Mouse (Mus musculus) ES-Bruce4 (cell line): ENCODE measurements at regions not wholly inside any gene's neighbourhood (a gene's known extent, or its start where the extent isn't known, plus 50 kb on each side); places are given as distances from the start of the nearest gene placed in this dataset.

ENCODE experiments used
- CTCF ChIP-seq: IDR thresholded peaks from one replicate; pipeline ENCODE4 v1.8.1; 2011; ENCODE audit warnings: low read depth, low read length
- EP300 ChIP-seq: IDR thresholded peaks from 2 replicates; pipeline ENCODE4 v1.6.1; 2011; ENCODE audit warnings: low read depth, low read length; ENCODE audit not compliant: insufficient read depth
- POLR2A ChIP-seq: IDR thresholded peaks from one replicate; pipeline ENCODE4 v1.8.1; 2011; ENCODE audit warnings: low read length; ENCODE audit not compliant: insufficient read depth

GRCm38 (mm10) chr8:34392208-34392980 is 280.9 kb upstream of the Gm10131 start:
- TF ChIP-seq POLR2A (no peak), EP300 (no peak), CTCF (no peak)
